Mouse (Mus musculus) heart, embryonic 14.5 days (tissue): ENCODE measurements around the gene Eps15. TPM values are rescaled to one million over a fixed set of nuclear protein-coding genes. Genes with fewer than 3 reads are reported as not detected.
A peak's percentile ranks its signal among the peaks of the same experiment; 100 is the strongest.

Experiments
- ATAC-seq: fragments of 200-750 bp; cut with Nextera tagmentation; 2 replicates; pipeline ENCODE4 v1.8.0; 2017; ENCODE audit warnings: low read depth, moderate TSS enrichment; ENCODE audit not compliant: insufficient number of reproducible peaks, insufficient read depth, low FRiP score
- H3K27ac ChIP-seq, 2 experiments: fragments of 200-500 bp in 1 of 2; fragments of 300-500 bp in 1 of 2; sonication (generic) in 1 of 2; replicated peaks in 1 of 2; 2 replicates each; pipeline ENCODE4 v1.5.1; 2012 to 2014; ENCODE audit warnings: low read depth in 2 of 2, low read length in 2 of 2, control low read depth in 1 of 2, mild to moderate bottlenecking in 1 of 2, mixed read lengths in 1 of 2; ENCODE audit not compliant: control insufficient read depth in 1 of 2, insufficient read depth in 1 of 2
- H3K27me3 ChIP-seq: fragments of 300-500 bp; sonication (generic); 2 replicates; pipeline ENCODE4 v1.6.1; 2014; ENCODE audit warnings: mild to moderate bottlenecking, low read length, control low read depth; ENCODE audit not compliant: control insufficient read depth, insufficient read depth
- H3K36me3 ChIP-seq: fragments of 300-500 bp; sonication (generic); 2 replicates; pipeline ENCODE4 v1.6.1; 2014; ENCODE audit warnings: mild to moderate bottlenecking, control low read depth, low read length, mixed read lengths; ENCODE audit not compliant: control insufficient read depth, insufficient read depth
- H3K4me1 ChIP-seq, 2 experiments: fragments of 200-500 bp in 1 of 2; fragments of 300-500 bp in 1 of 2; sonication (generic) in 1 of 2; 2 replicates each; pipeline ENCODE4 v1.6.1; 2012 to 2014; ENCODE audit warnings: low read length in 2 of 2, control low read depth in 1 of 2, mixed read lengths in 1 of 2; ENCODE audit not compliant: control insufficient read depth in 2 of 2, insufficient read depth in 2 of 2
- H3K4me2 ChIP-seq: fragments of 300-500 bp; sonication (generic); 2 replicates; pipeline ENCODE4 v1.6.1; 2014; ENCODE audit warnings: mild to moderate bottlenecking, low read length
- H3K4me3 ChIP-seq, 2 experiments: fragments of 200-500 bp in 1 of 2; fragments of 300-500 bp in 1 of 2; sonication (generic) in 1 of 2; 2 replicates each; pipeline ENCODE4 v1.5.1; 2012 to 2014; ENCODE audit warnings: low read length in 2 of 2, mild to moderate bottlenecking in 2 of 2, control low read depth in 1 of 2, low read depth in 1 of 2, moderate library complexity in 1 of 2; ENCODE audit not compliant: control insufficient read depth in 1 of 2, insufficient read depth in 1 of 2
- H3K9ac ChIP-seq: fragments of 300-500 bp; sonication (generic); 2 replicates; pipeline ENCODE4 v1.6.1; 2014; ENCODE audit warnings: mild to moderate bottlenecking, low read length
- H3K9me3 ChIP-seq: fragments of 300-500 bp; sonication (generic); 2 replicates; pipeline ENCODE4 v1.6.1; 2016; ENCODE audit warnings: low read length, control low read depth; ENCODE audit not compliant: control insufficient read depth
- WGBS: fragments of 180-500 bp; shearing (Covaris S2); extraction: QIAGEN DNeasy Blood & Tissue Kit; methylation state at CpG from one replicate; pipeline ENCODE4 v1.1.7; 2014; 5-methylcytosine and 5-hydroxymethylcytosine counted together
- polyA plus RNA-seq: library from polyadenylated mRNA; unstranded; fragments of >200 nt; fragmentation: Nextera tagmentation; extraction: Ambion mirVana; gene quantifications from 2 replicates; pipeline ENCODE4 v1.2.1, GENCODE M21; 2014

Eps15 gene
- polyA plus RNA-seq, result 29.2 and 33.0 TPM in 2 replicates

DNA sequence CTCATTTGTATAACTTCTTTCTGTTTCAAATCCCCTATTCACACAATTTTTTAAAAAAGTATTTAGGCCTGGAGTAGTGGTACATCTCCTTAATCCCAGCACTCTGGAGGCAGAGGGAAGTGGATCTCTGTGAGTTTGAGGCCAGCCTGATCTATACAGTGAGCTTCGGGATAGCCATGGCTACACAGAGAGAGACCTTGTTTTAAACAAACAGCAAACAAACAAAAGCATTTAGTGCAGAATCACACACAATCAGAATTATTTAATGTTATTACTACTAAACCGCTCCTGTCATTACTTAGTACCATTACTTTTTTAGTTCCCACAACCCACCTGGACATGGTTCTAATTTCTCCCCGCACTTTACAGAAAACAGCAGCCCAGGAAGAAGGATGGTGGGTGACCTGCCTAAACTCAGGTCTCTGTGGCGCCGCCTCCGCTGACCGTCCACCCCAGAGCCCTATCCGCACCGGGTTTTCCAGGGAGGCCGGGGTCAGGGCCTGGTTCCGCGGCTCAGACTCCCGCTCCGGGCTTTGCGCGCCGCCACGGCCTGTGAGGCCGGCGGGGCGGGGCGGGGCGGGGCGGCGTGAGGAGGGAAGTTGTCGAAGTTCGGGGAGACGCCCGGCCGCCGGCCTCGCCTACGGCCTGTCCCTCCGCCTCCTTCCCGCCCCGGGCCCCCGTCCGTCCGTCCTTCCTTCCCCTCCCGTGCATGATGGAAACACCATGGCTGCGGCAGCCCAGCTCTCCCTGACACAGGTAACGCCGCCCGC lies at the start of gene Eps15:
Eps15 (plus strand) TSS at position 580 of the 770 bp plus-strand sequence.
- peak; percentile 93 for ATAC-seq
- H3K4me1 ChIP-seq, result peaks cover 2 to 9% of the 10 kb centered on the region in 2 experiments; a peak in 3 of 4 replicates
- H3K9me3 ChIP-seq, result no peaks in the 10 kb centered on the region
- H3K4me2 ChIP-seq, result peak within 1 kb of the TSS; percentile 79
- H3K9ac ChIP-seq, result peak within 1 kb of the TSS; percentile 92
- peak within 1 kb of the TSS in 1 of 2 experiments; percentile 82; a peak in 2 of 4 replicates for H3K27ac ChIP-seq
- peak within 1 kb of the TSS; percentile 90 to 96 for H3K4me3 ChIP-seq
- WGBS, result 4% methylated on average over 38 of the region's 44 CpGs
- H3K27me3 ChIP-seq, result no peaks in the 10 kb centered on the region
- no peaks in the 10 kb centered on the region for H3K36me3 ChIP-seq

DNA sequence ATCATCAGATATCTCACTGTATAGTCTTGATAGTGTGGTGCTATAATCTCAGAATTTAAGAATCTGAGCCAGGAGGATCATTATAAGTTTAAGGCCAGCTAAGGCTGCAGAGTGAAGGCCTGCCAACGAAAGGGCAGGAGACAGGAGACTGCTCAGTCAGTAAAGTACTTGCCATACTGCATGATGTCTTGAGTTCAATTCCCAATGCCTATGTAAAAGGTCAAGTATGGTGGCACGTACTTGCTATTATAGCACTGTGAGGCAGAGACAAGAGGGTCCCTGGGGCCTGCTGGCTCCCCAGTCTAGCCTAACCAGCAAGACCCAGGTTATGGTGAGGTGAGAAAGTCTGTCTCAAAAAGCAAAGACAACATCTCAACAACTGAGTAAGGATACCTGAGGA lies 45.9 kb upstream of the Eps15 start, which contains the start of gene Calr4:
Calr4 (plus strand) TSS at position 301 of the 400 bp plus-strand sequence.
- no peak for ATAC-seq
- Histone ChIP-seq H3K27me3 (no peaks in the 10 kb centered on the region), H3K9me3 (no peaks in the 10 kb centered on the region), H3K4me1 (peaks cover 0 to 2% of the 10 kb centered on the region in 2 experiments; a peak in 1 of 4 replicates), H3K36me3 (no peaks in the 10 kb centered on the region), H3K4me3 (no peak within 1 kb of the TSS), H3K27ac (no peak within 1 kb of the TSS), H3K9ac (no peak within 1 kb of the TSS), H3K4me2 (no peak within 1 kb of the TSS)
- WGBS, result 83% methylated on average over 2 of the region's 2 CpGs

DNA sequence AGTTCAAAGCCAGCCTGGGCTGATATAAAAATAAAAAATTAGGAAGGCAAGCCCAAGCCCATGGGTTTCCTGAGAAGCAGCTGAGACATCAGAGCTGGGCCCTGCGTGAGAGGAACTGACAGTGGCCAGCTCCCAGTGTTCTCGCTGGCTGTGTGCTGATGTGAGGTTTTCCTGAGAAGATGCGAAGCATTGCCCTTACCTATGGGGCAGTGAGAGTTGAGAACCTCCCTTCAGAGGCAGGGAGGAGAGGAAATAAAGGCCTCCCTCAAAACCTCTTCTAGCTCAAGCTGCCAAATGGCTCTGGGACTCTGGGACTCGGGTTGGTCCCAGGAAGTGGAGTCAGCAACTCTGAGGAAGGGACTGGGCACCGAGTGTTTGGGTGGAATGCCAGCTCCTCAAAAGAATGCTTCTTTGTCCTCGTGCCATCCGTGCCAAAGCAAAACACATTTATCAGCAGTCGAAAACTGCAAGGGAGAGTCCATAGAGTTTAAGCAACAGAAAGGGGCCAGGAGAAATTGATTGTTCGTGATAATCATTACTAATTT lies 45.2 kb upstream of the Eps15 start:
- H3K27ac ChIP-seq, result no peak overlapping the region
- H3K4me2 ChIP-seq, result no peak overlapping the region
- ATAC-seq, result no peak
- no peak overlapping the region for H3K9ac ChIP-seq
- H3K27me3 ChIP-seq, result no peaks in the 10 kb centered on the region
- H3K4me1 ChIP-seq, result peaks cover 0 to under 1% of the 10 kb centered on the region in 2 experiments; a peak in 1 of 4 replicates
- no peak overlapping the region for H3K4me3 ChIP-seq
- 60% methylated on average over 9 of the region's 9 CpGs for WGBS
- H3K9me3 ChIP-seq, result no peaks in the 10 kb centered on the region
- no peaks in the 10 kb centered on the region for H3K36me3 ChIP-seq

DNA sequence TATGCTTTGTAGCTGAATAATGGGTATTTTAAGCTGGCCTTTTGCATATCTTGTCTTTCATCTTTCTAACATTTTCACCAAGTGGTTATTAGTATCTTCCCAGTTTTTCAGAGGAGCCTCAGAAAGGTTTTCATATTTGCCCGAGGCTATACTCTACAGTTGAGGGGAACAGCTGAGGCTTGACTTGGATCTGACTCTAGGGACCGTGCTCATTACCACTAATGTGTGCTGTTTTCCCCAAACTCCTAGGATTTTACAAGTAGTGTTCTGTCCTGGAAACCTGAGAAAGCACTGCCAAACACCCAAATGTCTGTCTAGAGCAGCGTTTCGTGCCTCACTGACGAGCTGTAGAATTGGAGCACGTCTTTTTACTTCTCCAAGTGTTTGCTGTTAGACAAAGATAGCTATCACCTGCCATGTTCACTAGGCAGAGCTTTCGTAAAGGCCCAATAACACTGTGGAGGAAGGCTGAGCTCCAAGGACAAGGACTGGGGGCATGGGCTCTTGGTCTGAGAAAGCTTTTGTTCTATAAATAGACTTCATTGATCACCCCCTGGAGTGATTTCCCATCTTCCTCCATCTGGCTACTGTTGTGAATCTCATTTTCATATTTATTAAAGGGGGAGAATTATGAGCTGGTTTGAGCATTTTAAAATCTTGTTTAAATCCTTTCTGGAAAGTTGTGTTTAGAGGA lies 43.7 kb upstream of the Eps15 start:
- no peaks in the 10 kb centered on the region for H3K9me3 ChIP-seq
- H3K27ac ChIP-seq, result no peak overlapping the region
- H3K9ac ChIP-seq, result no peak overlapping the region
- no peak for ATAC-seq
- H3K36me3 ChIP-seq, result no peaks in the 10 kb centered on the region
- H3K4me3 ChIP-seq, result no peak overlapping the region
- H3K4me2 ChIP-seq, result no peak overlapping the region
- 75% methylated on average over 7 of the region's 7 CpGs for WGBS
- H3K27me3 ChIP-seq, result no peaks in the 10 kb centered on the region
- no peaks in the 10 kb centered on the region for H3K4me1 ChIP-seq

DNA sequence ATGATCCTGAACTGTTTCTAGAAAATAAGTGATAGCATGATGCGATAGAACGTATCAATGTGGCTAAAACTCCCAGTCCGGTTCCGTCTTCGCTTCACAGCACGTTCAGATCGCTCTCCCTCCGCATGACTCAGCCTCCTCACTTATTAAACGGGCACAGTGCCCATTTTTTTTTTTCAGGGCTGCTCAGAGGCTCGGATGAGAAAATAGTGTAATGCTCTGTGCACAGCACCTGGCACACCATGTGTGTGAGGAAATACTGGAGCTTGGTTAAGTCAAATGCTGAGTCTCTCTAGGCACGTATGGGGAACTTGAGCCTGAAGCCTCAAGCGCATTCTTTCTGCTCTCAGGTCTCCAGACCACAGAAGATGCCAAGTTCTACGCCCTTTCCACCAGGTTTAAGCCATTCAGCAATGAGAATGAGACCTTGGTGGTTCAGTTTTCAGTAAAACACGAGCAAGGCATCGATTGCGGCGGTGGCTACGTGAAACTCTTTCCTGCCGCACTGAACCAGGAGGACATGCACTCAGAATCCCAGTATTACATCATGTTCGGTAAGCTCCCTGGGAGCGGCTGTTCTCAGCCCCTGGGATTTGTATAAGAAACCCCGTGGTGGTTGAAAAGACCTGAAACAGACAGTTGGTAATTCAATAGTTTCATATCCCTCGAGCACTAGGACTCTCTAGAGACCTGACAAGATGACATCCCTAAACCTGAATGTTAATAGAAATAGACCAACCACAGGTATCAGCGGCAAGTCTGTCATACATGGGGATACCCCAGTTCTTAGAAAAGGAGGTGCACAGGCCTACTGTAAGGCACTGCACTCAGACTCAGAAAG lies 41.4 kb upstream of the Eps15 start:
- 79% methylated on average over 24 of the region's 24 CpGs for WGBS
- no peak for ATAC-seq
- Histone ChIP-seq H3K27me3 (no peaks in the 10 kb centered on the region), H3K4me2 (no peak overlapping the region), H3K4me3 (no peak overlapping the region), H3K9ac (no peak overlapping the region), H3K4me1 (no peaks in the 10 kb centered on the region; a peak in 1 of 4 replicates), H3K9me3 (no peaks in the 10 kb centered on the region), H3K27ac (no peak overlapping the region), H3K36me3 (no peaks in the 10 kb centered on the region)

DNA sequence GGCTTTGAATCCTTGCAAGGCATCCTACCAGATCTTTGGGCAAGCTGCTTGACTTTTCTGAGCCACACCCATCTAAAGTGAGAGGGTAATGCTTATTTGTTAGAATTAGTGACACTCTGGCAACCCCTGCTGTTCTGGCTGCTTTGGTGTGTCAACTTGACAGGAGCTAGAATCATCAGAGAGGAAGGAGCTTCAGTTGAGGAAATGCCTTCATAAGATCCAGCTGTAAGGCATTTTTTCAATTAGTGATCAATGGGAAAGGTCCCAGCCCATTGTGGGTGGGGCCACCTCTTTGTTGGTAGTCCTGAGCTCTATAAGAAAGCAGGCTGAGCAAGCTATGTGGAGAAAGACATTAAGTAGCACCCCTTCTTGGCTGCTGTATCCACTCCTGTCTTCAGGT lies 38.8 kb upstream of the Eps15 start:
- Histone ChIP-seq H3K9ac (no peak overlapping the region), H3K9me3 (no peaks in the 10 kb centered on the region), H3K4me3 (no peak overlapping the region), H3K27ac (no peak overlapping the region), H3K4me1 (peaks cover 2% of the 10 kb centered on the region in 2 experiments; a peak in 1 of 4 replicates), H3K36me3 (no peaks in the 10 kb centered on the region), H3K4me2 (no peak overlapping the region), H3K27me3 (no peaks in the 10 kb centered on the region)
- no peak for ATAC-seq

DNA sequence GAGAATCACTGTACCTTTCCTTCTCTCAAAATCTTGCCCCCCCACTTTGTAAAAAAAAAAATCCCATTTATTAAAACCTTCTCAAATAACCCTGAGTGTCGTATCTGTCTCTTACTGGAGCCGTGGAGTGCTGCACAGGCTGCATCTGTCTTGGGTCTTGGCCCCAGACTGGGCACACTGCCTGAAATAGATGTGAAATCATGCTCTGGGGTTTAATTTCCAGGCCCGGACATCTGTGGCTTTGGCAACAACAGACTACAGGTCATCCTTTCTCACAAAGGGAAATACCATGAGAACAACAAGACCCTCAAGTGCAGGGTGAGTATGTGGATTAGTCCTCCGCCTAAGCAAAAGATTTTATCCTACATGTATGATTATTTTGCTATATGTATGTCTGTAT lies 38.1 kb upstream of the Eps15 start:
- H3K9me3 ChIP-seq, result no peaks in the 10 kb centered on the region
- no peaks in the 10 kb centered on the region for H3K36me3 ChIP-seq
- H3K4me2 ChIP-seq, result no peak overlapping the region
- 38% methylated on average over 4 of the region's 4 CpGs for WGBS
- H3K4me1 ChIP-seq, result peaks cover 2% of the 10 kb centered on the region in 2 experiments; a peak in 1 of 4 replicates
- H3K9ac ChIP-seq, result no peak overlapping the region
- no peaks in the 10 kb centered on the region for H3K27me3 ChIP-seq
- peak overlapping the region; percentile 3 to 24; a peak in 1 of 4 replicates for H3K27ac ChIP-seq
- H3K4me3 ChIP-seq, result no peak overlapping the region
- ATAC-seq, result no peak
